In genomic region chr11:46437459-46438000, GRCm38 (mm10) we compare ENCODE assay signal across 8 mouse cellular contexts. TPM values are rescaled to one million over a fixed set of nuclear protein-coding genes. Genes with fewer than 3 reads are reported as not detected.
A peak's percentile ranks its signal among the peaks of the same experiment; 100 is the strongest.
DNase-seq lines count a peak whose midpoint lies in the region; ATAC-seq and TF ChIP-seq lines count a peak whose summit lies in the region.

No protein-coding gene starts in this region.

- H3K9ac ChIP-seq in heart, embryonic 11.5 days (ENCODE audit: low read depth, low read length): peak overlapping the region; percentile 98
- H3K9ac ChIP-seq in embryonic facial prominence, embryonic 11.5 days (replicated peaks; ENCODE audit: low read length): peak overlapping the region; percentile 90
- peak overlapping the region; percentile 92 for H3K9ac ChIP-seq in hindbrain, embryonic 16.5 days (ENCODE audit: low read depth, low read length)

- no peak for DNase-seq in heart, postnatal 14 days
- DNase-seq in ES-CJ7 (ENCODE audit: low read depth, low spot score): peak; percentile 63
- DNase-seq in embryonic facial prominence, embryonic 11.5 days (ENCODE audit: low spot score): peak; percentile 77
- DNase-seq in mesoderm, embryonic 11.5 days (ENCODE audit: low read depth, low spot score): peak; percentile 75
- no peak for DNase-seq in gastrocnemius, postnatal 4 days (ENCODE audit: low spot score in 2 of 2)

- no peaks in the 10 kb centered on the region for H3K9me3 ChIP-seq in heart, embryonic 11.5 days (replicated peaks; ENCODE audit: control insufficient read depth, low read length)
- H3K9me3 ChIP-seq in embryonic facial prominence, embryonic 11.5 days (replicated peaks; ENCODE audit: control insufficient read depth, low read length): no peaks in the 10 kb centered on the region
- H3K9me3 ChIP-seq in hindbrain, embryonic 16.5 days (ENCODE audit: control insufficient read depth, low read length): no peaks in the 10 kb centered on the region

- H3K36me3 ChIP-seq in heart, embryonic 11.5 days (ENCODE audit: control insufficient read depth, insufficient read depth, low read length): peaks cover 3% of the 10 kb centered on the region; the same call in 1 of the 2 replicates
- no peaks in the 10 kb centered on the region for H3K36me3 ChIP-seq in embryonic facial prominence, embryonic 11.5 days (replicated peaks; ENCODE audit: control insufficient read depth, insufficient read depth, low read depth, low read length)
- peaks cover 11% of the 10 kb centered on the region for H3K36me3 ChIP-seq in hindbrain, embryonic 16.5 days (ENCODE audit: control insufficient read depth, insufficient read depth, low read length)
- peaks cover 4% of the 10 kb centered on the region for H3K36me3 ChIP-seq in testis, adult 2 months (ENCODE audit: control insufficient read depth, insufficient read depth, low read length)

- peak overlapping the region; percentile 65 for H3K4me2 ChIP-seq in heart, embryonic 11.5 days
- peak overlapping the region; percentile 78 for H3K4me2 ChIP-seq in embryonic facial prominence, embryonic 11.5 days (ENCODE audit: low read depth, low read length)
- H3K4me2 ChIP-seq in hindbrain, embryonic 16.5 days (ENCODE audit: low read length): peak overlapping the region; percentile 73

- peak overlapping the region; percentile 91 for H3K27ac ChIP-seq in heart, embryonic 11.5 days (ENCODE audit: low read depth, low read length)
- H3K27ac ChIP-seq in embryonic facial prominence, embryonic 11.5 days (replicated peaks; ENCODE audit: low read depth, low read length): no peak overlapping the region
- H3K27ac ChIP-seq in hindbrain, embryonic 16.5 days (ENCODE audit: low read depth, low read length): no peak overlapping the region
- peak overlapping the region; percentile 91 for H3K27ac ChIP-seq in testis, adult 2 months (ENCODE audit: control insufficient read depth, insufficient read depth, low read depth, low read length)

- TF ChIP-seq POLR2A in testis, adult 2 months (IDR thresholded peaks at IDR 0.05; ENCODE audit: control insufficient read depth, low read depth, low read length): no peak

- intact Hi-C loops in heart, postnatal 14 days (cut with DNase I): no loop called here

- peak overlapping the region; percentile 93 for H3K4me3 ChIP-seq in heart, embryonic 11.5 days (ENCODE audit: low read depth, low read length)
- H3K4me3 ChIP-seq in embryonic facial prominence, embryonic 11.5 days (ENCODE audit: low read depth, low read length): peak overlapping the region; percentile 91
- H3K4me3 ChIP-seq in hindbrain, embryonic 16.5 days (ENCODE audit: low read length): peak overlapping the region; percentile 100
- H3K4me3 ChIP-seq in testis, adult 2 months (ENCODE audit: control insufficient read depth, low read depth, low read length): peak overlapping the region; percentile 99

- 1% methylated on average over 23 of the region's 23 CpGs for WGBS in heart, embryonic 11.5 days (ENCODE audit: insufficient replicate concordance)
- WGBS in embryonic facial prominence, embryonic 11.5 days: under 1% methylated on average over 23 of the region's 23 CpGs
- WGBS in hindbrain, embryonic 16.5 days: 1% methylated on average over 23 of the region's 23 CpGs

- no peaks in the 10 kb centered on the region for H3K27me3 ChIP-seq in heart, embryonic 11.5 days (ENCODE audit: control insufficient read depth, insufficient read depth, low read length)
- H3K27me3 ChIP-seq in embryonic facial prominence, embryonic 11.5 days (ENCODE audit: control insufficient read depth, insufficient read depth, low read length): no peaks in the 10 kb centered on the region
- no peaks in the 10 kb centered on the region for H3K27me3 ChIP-seq in hindbrain, embryonic 16.5 days (replicated peaks; ENCODE audit: control insufficient read depth, insufficient read depth, low read length)
- no peaks in the 10 kb centered on the region for H3K27me3 ChIP-seq in testis, adult 2 months (ENCODE audit: control insufficient read depth, insufficient read depth, low read length)

- no peak for TF ChIP-seq CTCF in testis, adult 2 months (IDR thresholded peaks at IDR 0.05; ENCODE audit: control insufficient read depth, insufficient read depth, insufficient replicate concordance, low read depth, low read length)

- no peak for ATAC-seq in heart, embryonic 11.5 days (replicated peaks; ENCODE audit: insufficient number of reproducible peaks, low FRiP score, low TSS enrichment)
- no peak for ATAC-seq in embryonic facial prominence, embryonic 11.5 days (replicated peaks; ENCODE audit: insufficient number of reproducible peaks, low FRiP score, low TSS enrichment, low read depth)
- ATAC-seq in hindbrain, embryonic 16.5 days: no peak; the same call in 1 of the 2 replicates

- H3K4me1 ChIP-seq in heart, embryonic 11.5 days (ENCODE audit: control insufficient read depth, insufficient read depth, low read length): no peaks in the 10 kb centered on the region
- no peaks in the 10 kb centered on the region for H3K4me1 ChIP-seq in embryonic facial prominence, embryonic 11.5 days (ENCODE audit: control insufficient read depth, insufficient read depth, low read length)
- peaks cover 9% of the 10 kb centered on the region for H3K4me1 ChIP-seq in hindbrain, embryonic 16.5 days (ENCODE audit: control insufficient read depth, insufficient read depth, low read depth, low read length)
- H3K4me1 ChIP-seq in testis, adult 2 months (ENCODE audit: control insufficient read depth, insufficient read depth, low read length): peaks cover 2% of the 10 kb centered on the region; the same call in 1 of the 2 replicates

RNA-seq across cellular contexts. Expression of gene Med7, which starts 0.8 kb away (rescaled TPM):
- 57.8 and 60.1 TPM in 2 replicates for polyA plus RNA-seq in heart, embryonic 11.5 days (2014; fragmentation: Nextera tagmentation; extraction: Ambion mirVana)
- 10 to 100 TPM; 18.6 to 21.8 TPM for total RNA-seq in heart, postnatal 14 days (2021)
- 113 and 114 TPM in 2 replicates for polyA plus RNA-seq in embryonic facial prominence, embryonic 11.5 days (2014; fragmentation: Nextera tagmentation; extraction: Ambion mirVana)
- 59.2 and 59.8 TPM in 2 replicates for polyA plus RNA-seq in hindbrain, embryonic 16.5 days (2015; fragmentation: Nextera tagmentation; extraction: Ambion mirVana)
- polyA plus RNA-seq in testis, adult 2 months (2012; rRNA removed): 33.2 and 36.7 TPM in 2 replicates
- total RNA-seq in gastrocnemius, postnatal 4 days (2021): 10 to 100 TPM; 22.8 to 25.0 TPM

RNA-seq across cellular contexts. Expression of gene Havcr2, which starts 17.2 kb away (rescaled TPM):
- 0.31 and 0.33 TPM in 2 replicates for polyA plus RNA-seq in heart, embryonic 11.5 days (2014; fragmentation: Nextera tagmentation; extraction: Ambion mirVana)
- total RNA-seq in heart, postnatal 14 days (2021): under 1 TPM; 0.33 to 0.49 TPM
- 0.26 TPM in 1 of 2 replicates, not detected in the other for polyA plus RNA-seq in embryonic facial prominence, embryonic 11.5 days (2014; fragmentation: Nextera tagmentation; extraction: Ambion mirVana)
- 0.21 and 0.32 TPM in 2 replicates for polyA plus RNA-seq in hindbrain, embryonic 16.5 days (2015; fragmentation: Nextera tagmentation; extraction: Ambion mirVana)
- polyA plus RNA-seq in testis, adult 2 months (2012; rRNA removed): 0.06 and 0.12 TPM in 2 replicates
- under 1 TPM; 0.10 to 0.27 TPM for total RNA-seq in gastrocnemius, postnatal 4 days (2021)

RNA-seq across cellular contexts. Expression of gene Fam71b, which starts 41.2 kb away (rescaled TPM):
- 0.07 TPM in 1 of 2 replicates, not detected in the other for polyA plus RNA-seq in heart, embryonic 11.5 days (2014; fragmentation: Nextera tagmentation; extraction: Ambion mirVana)
- total RNA-seq in heart, postnatal 14 days (2021): not detected
- not detected in 2 replicates for polyA plus RNA-seq in embryonic facial prominence, embryonic 11.5 days (2014; fragmentation: Nextera tagmentation; extraction: Ambion mirVana)
- not detected in 2 replicates for polyA plus RNA-seq in hindbrain, embryonic 16.5 days (2015; fragmentation: Nextera tagmentation; extraction: Ambion mirVana)
- 203 and 207 TPM in 2 replicates for polyA plus RNA-seq in testis, adult 2 months (2012; rRNA removed)
- total RNA-seq in gastrocnemius, postnatal 4 days (2021): not detected

RNA-seq across cellular contexts. Expression of gene Itk, which starts 48.2 kb away (rescaled TPM):
- 0.10 TPM in 1 of 2 replicates, not detected in the other for polyA plus RNA-seq in heart, embryonic 11.5 days (2014; fragmentation: Nextera tagmentation; extraction: Ambion mirVana)
- total RNA-seq in heart, postnatal 14 days (2021): 1 to 10 TPM in 1 of 2 experiments, under 1 TPM in 1; 0.26 to 3.5 TPM
- polyA plus RNA-seq in embryonic facial prominence, embryonic 11.5 days (2014; fragmentation: Nextera tagmentation; extraction: Ambion mirVana): not detected in 2 replicates
- polyA plus RNA-seq in hindbrain, embryonic 16.5 days (2015; fragmentation: Nextera tagmentation; extraction: Ambion mirVana): 0.09 TPM in 1 of 2 replicates, not detected in the other
- polyA plus RNA-seq in testis, adult 2 months (2012; rRNA removed): 0.02 TPM in 2 replicates
- under 1 TPM; 0.22 to 0.23 TPM for total RNA-seq in gastrocnemius, postnatal 4 days (2021)

Comparison
In these comparisons a context has a peak if more than half of its experiments do, and no peak if none do; other contexts are left out.
1. H3K27ac ChIP-seq: peak in heart, embryonic 11.5 days (single experiment) and testis, adult 2 months (single experiment); none in embryonic facial prominence, embryonic 11.5 days (single experiment) and hindbrain, embryonic 16.5 days (single experiment).
2. DNase-seq: peak in ES-CJ7 (single experiment), embryonic facial prominence, embryonic 11.5 days (single experiment) and mesoderm, embryonic 11.5 days (single experiment); none in heart, postnatal 14 days (0 of 2) and gastrocnemius, postnatal 4 days (0 of 2).
3. RNA of gene Fam71b, which starts 41.2 kb away (polyA plus RNA-seq): 203 to 207 TPM in testis, adult 2 months; 0.07 TPM in heart, embryonic 11.5 days, not detected in embryonic facial prominence, embryonic 11.5 days and not detected in hindbrain, embryonic 16.5 days; every median in the first group is over 100 times any median in the second.
4. Peak in every context shown above with its lines, with median percentiles within 50 percentile points of each other: H3K4me2 ChIP-seq, H3K4me3 ChIP-seq and H3K9ac ChIP-seq.